Mouse (Mus musculus) frontal cortex, postnatal 10 days (tissue): Measurements from ENCODE around the gene Erbin.

Experiments used
- DNase-seq, 2 experiments: peaks; one replicate each; pipeline ENCODE4 v3.0.0; 2022; ENCODE audit warnings: low spot score in 2 of 2, mixed read lengths in 1 of 2

The Erbin gene

GRCm38 (mm10) chr13:103912351-103912750 is 8.0 kb downstream of the Erbin start:
- DNase-seq: no peak

GRCm38 (mm10) chr13:103910598-103910997 is 9.7 kb downstream of the Erbin start:
- no peak for DNase-seq

GRCm38 (mm10) chr13:103909894-103910293 is 10.4 kb downstream of the Erbin start:
- no peak for DNase-seq

- DNase-seq: no peak
These were observed 20.3 kb downstream of the Erbin start for GRCm38 (mm10) chr13:103900015-103900414.

- no peak for DNase-seq
These were observed 22.7 kb downstream of the Erbin start for GRCm38 (mm10) chr13:103897606-103898005.

- no peak for DNase-seq
These were observed 27.2 kb downstream of the Erbin start for GRCm38 (mm10) chr13:103893065-103893464.

- DNase-seq: no peak
These were observed 30.3 kb downstream of the Erbin start for GRCm38 (mm10) chr13:103890038-103890437.

GRCm38 (mm10) chr13:103886503-103886902 is 33.8 kb downstream of the Erbin start:
- no peak for DNase-seq

- no peak for DNase-seq
These were observed 39.1 kb downstream of the Erbin start for GRCm38 (mm10) chr13:103881200-103881599.

GRCm38 (mm10) chr13:103876743-103877142 is 43.6 kb downstream of the Erbin start:
- no peak for DNase-seq

GRCm38 (mm10) chr13:103875823-103876514 is 44.3 kb downstream of the Erbin start:
- DNase-seq: no peak

GRCm38 (mm10) chr13:103870786-103871185 is 49.5 kb downstream of the Erbin start:
- no peak for DNase-seq

- no peak for DNase-seq
These were observed 50.2 kb downstream of the Erbin start for GRCm38 (mm10) chr13:103870117-103870516.

GRCm38 (mm10) chr13:103868875-103869274 is 51.4 kb downstream of the Erbin start:
- DNase-seq: no peak

GRCm38 (mm10) chr13:103862041-103862440 is 58.3 kb downstream of the Erbin start:
- no peak for DNase-seq

GRCm38 (mm10) chr13:103859041-103859440 is 61.3 kb downstream of the Erbin start:
- no peak for DNase-seq

- no peak for DNase-seq
These were observed 72.7 kb downstream of the Erbin start for GRCm38 (mm10) chr13:103847614-103848013.

GRCm38 (mm10) chr13:103841287-103842201 is 78.8 kb downstream of the Erbin start:
- no peak for DNase-seq

GRCm38 (mm10) chr13:103838619-103839018 is 81.7 kb downstream of the Erbin start:
- no peak for DNase-seq

- no peak for DNase-seq
These were observed 90.6 kb downstream of the Erbin start for GRCm38 (mm10) chr13:103829623-103830135.

- no peak for DNase-seq
These were observed 98.0 kb downstream of the Erbin start for GRCm38 (mm10) chr13:103822270-103822669.

- DNase-seq: no peak
These were observed 100.9 kb downstream of the Erbin start for GRCm38 (mm10) chr13:103819377-103819776.

GRCm38 (mm10) chr13:103817935-103818334 is 102.4 kb downstream of the Erbin start:
- DNase-seq: no peak
